Mouse (Mus musculus): ENCODE measurements at regions not wholly inside any gene's neighbourhood (a gene's known extent, or its start where the extent isn't known, plus 50 kb on each side); places are given as distances from the start of the nearest gene placed in this dataset.

- in situ Hi-C loops (cut with MboI, MseI): no loop called here
These were observed 204.8 kb upstream of the Gm6793 start for GRCm38 (mm10) chr8:112219656-112220055.

- in situ Hi-C loops (cut with MboI, MseI): no loop called here
These were observed 197.3 kb upstream of the Gm6793 start for GRCm38 (mm10) chr8:112212170-112212569.

GRCm38 (mm10) chr8:112196423-112196822 lies 181.6 kb upstream of the Gm6793 start:
- in situ Hi-C loops (cut with MboI, MseI): no loop called here

GRCm38 (mm10) chr8:112195880-112196279 lies 181.0 kb upstream of the Gm6793 start:
- in situ Hi-C loops (cut with MboI, MseI): no loop called here

GRCm38 (mm10) chr8:112191846-112192245 lies 177.0 kb upstream of the Gm6793 start:
- in situ Hi-C loops (cut with MboI, MseI): no loop called here

GRCm38 (mm10) chr8:112189698-112190097 lies 174.9 kb upstream of the Gm6793 start:
- in situ Hi-C loops (cut with MboI, MseI): no loop called here

- in situ Hi-C loops (cut with MboI, MseI): no loop called here
These were observed 155.3 kb upstream of the Gm6793 start for GRCm38 (mm10) chr8:112170184-112170583.

GRCm38 (mm10) chr8:112156656-112157055 lies 141.8 kb upstream of the Gm6793 start:
- in situ Hi-C loops (cut with MboI, MseI): no loop called here

- in situ Hi-C loops (cut with MboI, MseI): no loop called here
These were observed 124.1 kb upstream of the Gm6793 start for GRCm38 (mm10) chr8:112138924-112139323.

GRCm38 (mm10) chr8:112130196-112130595 lies 115.4 kb upstream of the Gm6793 start:
- in situ Hi-C loops (cut with MboI, MseI): no loop called here

GRCm38 (mm10) chr8:112128833-112129518 lies 114.1 kb upstream of the Gm6793 start:
- in situ Hi-C loops (cut with MboI, MseI): no loop called here

GRCm38 (mm10) chr8:112111950-112112349 lies 97.1 kb upstream of the Gm6793 start:
- in situ Hi-C loops (cut with MboI, MseI): no loop called here

GRCm38 (mm10) chr8:112097883-112098635 lies 83.2 kb upstream of the Gm6793 start:
- in situ Hi-C loops (cut with MboI, MseI): no loop called here

GRCm38 (mm10) chr8:112094881-112095280 lies 80.0 kb upstream of the Gm6793 start:
- in situ Hi-C loops (cut with MboI, MseI): no loop called here

- in situ Hi-C loops (cut with MboI, MseI): no loop called here
These were observed 78.7 kb upstream of the Gm6793 start for GRCm38 (mm10) chr8:112093554-112093953.

- in situ Hi-C loops (cut with MboI, MseI): no loop called here
These were observed 78.0 kb upstream of the Gm6793 start for GRCm38 (mm10) chr8:112092831-112093230.

GRCm38 (mm10) chr8:112078621-112079020 lies 63.8 kb upstream of the Gm6793 start:
- in situ Hi-C loops (cut with MboI, MseI): no loop called here

GRCm38 (mm10) chr8:112072205-112072604 lies 57.4 kb upstream of the Gm6793 start:
- in situ Hi-C loops (cut with MboI, MseI): loop anchor here (25.0 kb wide), 2 partner anchors 890 to 1915 kb away; no protein-coding TSS in a partner anchor

GRCm38 (mm10) chr8:112070251-112070650 lies 55.4 kb upstream of the Gm6793 start:
- in situ Hi-C loops (cut with MboI, MseI): loop anchor here (25.0 kb wide), 2 partner anchors 892 to 1917 kb away; no protein-coding TSS in a partner anchor
